Comparison of ENCODE assay signal across 8 mouse cellular contexts in the genomic region with DNA sequence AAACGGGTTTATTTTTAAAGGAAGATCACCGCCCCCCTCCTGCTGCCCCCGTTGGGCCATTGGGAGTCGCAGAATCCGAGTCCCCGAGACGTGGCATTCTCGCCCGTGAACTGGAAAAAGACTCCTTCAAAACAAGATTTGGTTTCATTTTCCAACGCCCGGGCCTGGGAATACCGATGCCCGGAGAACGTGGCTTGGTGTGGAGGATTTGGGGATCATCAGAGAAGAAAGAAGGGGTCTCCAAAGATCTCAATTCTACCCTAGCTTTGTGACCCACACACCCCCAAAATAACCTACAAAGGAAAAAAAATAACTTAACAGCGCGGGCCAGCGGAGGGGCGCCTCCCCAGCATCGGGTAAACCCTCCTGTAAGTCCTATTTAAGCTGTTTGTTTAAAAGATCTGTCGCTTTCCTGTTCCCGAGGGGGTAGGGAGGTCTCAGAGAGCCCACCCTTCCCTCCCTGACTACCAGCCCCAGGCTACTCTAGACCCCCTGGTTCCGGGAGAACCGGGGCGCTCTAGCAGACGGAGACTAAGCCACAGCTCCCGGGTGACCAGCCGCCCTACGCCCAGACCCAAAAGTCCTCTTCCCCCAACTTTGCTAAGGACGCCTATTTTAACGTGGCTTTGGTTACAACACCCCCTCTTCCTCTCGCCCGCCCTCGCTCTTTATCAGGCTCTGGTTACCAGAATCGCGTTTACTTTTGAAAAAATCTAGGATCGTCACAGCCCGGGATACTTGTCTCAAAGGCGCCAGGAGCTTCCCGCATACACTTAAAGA. TPM values are rescaled to one million over a fixed set of nuclear protein-coding genes. Genes with fewer than 3 reads are reported as not detected.
DNase-seq lines count a peak whose midpoint lies in the region; ATAC-seq and TF ChIP-seq lines count a peak whose summit lies in the region.

No protein-coding gene starts in this region.

- H3K36me3 ChIP-seq in hindbrain, embryonic 15.5 days, result no peaks in the 10 kb centered on the region
- H3K36me3 ChIP-seq in megakaryocyte, embryonic 14.5 days (replicated peaks; ENCODE audit: low read length), result no peaks in the 10 kb centered on the region
- no peaks in the 10 kb centered on the region for H3K36me3 ChIP-seq in splenic B cell, adult 2 months (ENCODE audit: control insufficient read depth, insufficient read depth, low read length, poor library complexity, severe bottlenecking)

- H3K27ac ChIP-seq in cerebellum, adult 2 months (ENCODE audit: insufficient read depth, low read length), result peak overlapping the region; percentile 99
- peak overlapping the region; percentile 100 for H3K27ac ChIP-seq in hindbrain, embryonic 15.5 days (replicated peaks)

- H3K9ac ChIP-seq in hindbrain, embryonic 15.5 days, result peak overlapping the region; percentile 100

- TF ChIP-seq POLR2A in cerebellum, adult 2 months (IDR thresholded peaks at IDR 0.05; ENCODE audit: borderline replicate concordance, insufficient read depth, low read length), result no peak

- TF ChIP-seq CTCF in cerebellum, adult 2 months (IDR thresholded peaks at IDR 0.05; ENCODE audit: borderline replicate concordance, insufficient read depth, low read depth, low read length), result no peak

- no peaks in the 10 kb centered on the region for H3K27me3 ChIP-seq in cerebellum, adult 2 months (ENCODE audit: control insufficient read depth, insufficient read depth, low read length)
- no peaks in the 10 kb centered on the region for H3K27me3 ChIP-seq in hindbrain, embryonic 15.5 days
- H3K27me3 ChIP-seq in megakaryocyte, embryonic 14.5 days (replicated peaks), result peaks cover 96% of the 10 kb centered on the region
- peaks cover 2% of the 10 kb centered on the region; the same call in 1 of the 2 replicates for H3K27me3 ChIP-seq in splenic B cell, adult 2 months (ENCODE audit: control insufficient read depth, insufficient read depth, low read length, poor library complexity, severe bottlenecking)

- H3K4me3 ChIP-seq in cerebellum, adult 2 months (replicated peaks; ENCODE audit: insufficient read depth, low read depth, low read length), result peak overlapping the region; percentile 83
- H3K4me3 ChIP-seq in hindbrain, embryonic 15.5 days, result peak overlapping the region; percentile 91
- peak overlapping the region; percentile 93 for H3K4me3 ChIP-seq in megakaryocyte, embryonic 14.5 days (replicated peaks)

- WGBS in cerebellum, adult 2 months, result under 1% methylated on average over 39 of the region's 39 CpGs
- WGBS in hindbrain, embryonic 15.5 days, result under 1% methylated on average over 39 of the region's 39 CpGs

- intact Hi-C loops in left cerebral cortex, postnatal 25 days (cut with DNase I), result loop anchor here (5.0 kb wide), 1 partner anchor 119 kb away; no protein-coding TSS in a partner anchor

- no peaks in the 10 kb centered on the region for H3K9me3 ChIP-seq in hindbrain, embryonic 15.5 days
- H3K9me3 ChIP-seq in megakaryocyte, embryonic 14.5 days, result no peaks in the 10 kb centered on the region

- peak; percentile 41 for DNase-seq in cerebellum, adult 11 months
- DNase-seq in cerebellum, adult 2 months, result peak; percentile 50 to 63
- peak; percentile 64 for DNase-seq in gastrocnemius, adult 18-20 months (ENCODE audit: low spot score)
- peak; percentile 45 to 64 for DNase-seq in left cerebral cortex, postnatal 25 days (ENCODE audit: low spot score in 2 of 2)
- peak; percentile 13 for DNase-seq in splenic B cell, adult 2 months (ENCODE audit: low read depth, low spot score)

- ATAC-seq in cerebellum, adult (ENCODE audit: insufficient number of reproducible peaks, low FRiP score, low TSS enrichment), result no peak
- no peak for ATAC-seq in hindbrain, embryonic 15.5 days (ENCODE audit: low FRiP score, low read depth)

- peaks cover 10% of the 10 kb centered on the region for H3K4me1 ChIP-seq in cerebellum, adult 2 months (ENCODE audit: control insufficient read depth, insufficient read depth, low read length)
- H3K4me1 ChIP-seq in hindbrain, embryonic 15.5 days (replicated peaks), result peaks cover 24% of the 10 kb centered on the region
- peaks cover 66% of the 10 kb centered on the region for H3K4me1 ChIP-seq in megakaryocyte, embryonic 14.5 days

- peak overlapping the region; percentile 96 for H3K4me2 ChIP-seq in hindbrain, embryonic 15.5 days

RNA-seq across cellular contexts. Expression of a gene that starts 1.2 kb away (rescaled TPM):
- polyA plus RNA-seq in cerebellum, adult 2 months (2012; rRNA removed), result 29.3 and 36.5 TPM in 2 replicates
- 10 to 100 TPM; 29.0 to 40.6 TPM for total RNA-seq in gastrocnemius, adult 18-20 months (2021)
- 32.7 and 33.8 TPM in 2 replicates for polyA plus RNA-seq in hindbrain, embryonic 15.5 days (2015; fragmentation: Nextera tagmentation; extraction: Ambion mirVana)
- total RNA-seq in left cerebral cortex, postnatal 25 days (2021), result 100 to 1,000 TPM; 114 to 125 TPM
- polyA plus RNA-seq in megakaryocyte, embryonic 14.5 days (2012; ENCODE audit: insufficient read depth, low replicate concordance), result 32.1 and 36.1 TPM in 2 replicates

Comparison
In these comparisons a context has a peak if more than half of its experiments do, and no peak if none do; other contexts are left out.
1. DNase-seq: peak in every context shown above with its lines; median percentile 64 in gastrocnemius, adult 18-20 months; 56 in cerebellum, adult 2 months; 54 in left cerebral cortex, postnatal 25 days; 41 in cerebellum, adult 11 months; 13 in splenic B cell, adult 2 months.